Mouse (Mus musculus) right cerebral cortex, adult 18-20 months (tissue): ENCODE measurements around the gene Mtf1.

Experiments
- DNase-seq: peaks from one replicate; pipeline ENCODE4 v3.0.0; 2022; ENCODE audit warnings: mixed read lengths

Mtf1 gene

DNA sequence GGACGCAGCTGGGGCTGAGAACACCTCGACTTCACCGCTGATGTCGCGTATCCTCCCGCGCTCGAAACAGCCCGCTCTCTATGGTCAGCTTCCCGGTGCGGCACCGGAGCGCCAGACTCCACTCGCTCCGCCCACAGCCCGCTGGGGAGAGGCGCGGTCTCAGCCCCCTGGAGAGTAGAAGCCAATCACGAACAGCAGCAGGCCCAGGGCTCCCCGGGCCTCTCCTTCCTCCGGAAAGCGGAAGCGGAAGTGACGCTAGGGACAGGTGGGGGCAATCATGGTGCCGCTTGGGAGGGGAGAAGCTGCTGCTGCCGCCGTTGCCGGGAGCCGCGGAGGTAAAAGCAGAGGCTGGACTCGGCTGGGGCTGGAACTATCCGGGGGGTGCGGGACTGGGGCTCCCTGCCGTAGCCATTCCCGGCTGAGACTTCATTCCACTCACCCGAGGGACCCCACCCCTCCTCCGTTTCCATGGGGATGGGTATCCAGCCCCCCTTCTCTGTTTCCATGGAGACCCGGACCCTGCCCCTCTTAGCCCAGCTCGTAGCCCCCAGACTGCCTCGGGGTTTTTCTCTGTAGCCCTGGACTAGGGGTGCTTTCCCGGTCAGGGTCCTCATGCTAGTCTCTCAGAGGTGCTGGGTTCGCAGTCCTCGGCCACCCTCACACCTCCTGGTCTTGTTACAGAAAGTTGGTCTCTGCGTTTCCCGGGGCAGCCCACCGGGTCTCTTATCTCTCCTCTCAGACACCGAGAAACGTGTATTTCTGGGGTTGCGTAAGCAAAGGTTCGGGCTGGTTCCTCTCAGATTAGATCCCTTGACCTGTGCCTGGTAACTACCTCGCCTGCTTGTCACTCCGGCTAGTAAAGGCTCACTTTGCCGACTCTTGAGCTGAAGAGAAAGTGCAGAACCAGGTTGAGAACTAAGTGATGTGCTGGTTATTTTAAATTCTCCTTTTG lies 681 bp downstream of the Mtf1 start:
- DNase-seq, result peak; percentile 97

- no peak for DNase-seq
Measured at GRCm38 (mm10) chr4:124803406-124803805, 1.5 kb downstream of the Mtf1 start.

DNA sequence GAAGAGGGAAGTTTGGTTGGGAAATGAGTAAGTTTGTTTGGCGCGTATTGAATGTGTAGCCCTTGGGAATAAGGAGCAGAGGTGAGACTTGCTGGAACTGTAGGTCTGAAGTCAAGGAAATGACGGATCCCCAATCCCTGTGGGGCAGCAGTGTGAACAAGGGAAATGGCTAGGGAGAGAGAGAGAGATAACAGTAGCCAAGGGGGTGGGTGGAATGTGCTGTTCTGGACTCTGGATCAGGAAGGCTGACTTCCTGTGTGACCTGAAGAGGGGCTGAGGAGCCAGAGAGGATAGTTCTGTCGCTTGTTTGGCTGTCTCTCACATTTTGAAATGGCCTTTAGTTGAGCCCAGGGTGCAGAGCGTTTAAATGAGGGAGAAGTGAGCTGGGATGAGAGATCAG lies 6.6 kb downstream of the Mtf1 start:
- DNase-seq, result no peak

GRCm38 (mm10) chr4:124809136-124809883 lies 7.4 kb downstream of the Mtf1 start:
- DNase-seq, result no peak

DNA sequence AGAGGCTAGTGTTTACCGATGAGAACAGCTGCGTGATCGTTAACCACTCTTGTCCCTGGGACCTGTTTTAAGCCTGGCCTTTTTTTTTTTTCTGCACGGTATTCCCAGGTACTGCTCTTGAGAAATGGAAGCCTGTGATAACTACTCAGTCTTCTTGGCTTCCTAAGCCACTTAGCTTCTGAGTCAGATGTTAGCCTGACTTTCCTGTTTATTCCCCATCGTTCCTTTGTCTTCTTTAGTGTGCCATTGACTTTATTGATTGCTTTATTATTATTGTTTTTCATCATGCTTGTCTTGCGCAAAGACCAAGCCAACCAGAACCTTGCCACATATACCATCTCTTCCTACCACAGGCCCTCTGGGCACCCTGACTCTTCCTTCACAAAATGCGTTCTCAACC lies 8.2 kb downstream of the Mtf1 start:
- no peak for DNase-seq

DNA sequence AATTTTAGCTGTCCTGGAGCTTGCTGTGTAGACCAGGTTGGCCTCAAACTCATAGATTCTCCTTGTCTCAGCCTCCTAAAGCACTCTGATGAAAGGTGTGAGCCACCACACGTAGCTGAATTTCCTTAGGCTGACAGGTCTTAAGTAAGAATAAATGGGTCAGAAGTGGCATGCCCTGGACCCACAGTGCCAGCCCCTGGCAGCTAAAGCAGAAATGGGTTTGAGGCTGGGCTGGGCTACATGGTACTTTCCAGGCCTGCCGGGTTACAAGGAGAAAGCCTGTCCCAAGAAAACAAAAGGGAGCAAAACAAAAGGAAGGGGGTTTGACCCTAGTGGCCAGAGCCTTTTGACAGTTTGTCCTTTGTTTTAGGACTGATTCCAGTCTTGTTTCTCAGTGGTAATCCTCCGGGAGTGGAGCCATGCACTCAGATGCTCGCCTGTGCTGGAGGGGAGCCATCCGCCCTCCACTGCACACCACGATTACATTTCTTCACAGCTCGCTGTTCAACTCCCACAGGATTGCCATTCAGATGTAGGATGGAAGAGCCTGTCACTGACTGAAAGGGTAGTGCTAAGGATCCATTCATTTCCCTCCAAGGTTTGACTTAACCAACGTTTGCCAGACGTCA lies 9.6 kb downstream of the Mtf1 start:
- peak; percentile 75 for DNase-seq

GRCm38 (mm10) chr4:124815901-124816300 lies 14.0 kb downstream of the Mtf1 start:
- DNase-seq, result no peak

- DNase-seq, result no peak
Measured at GRCm38 (mm10) chr4:124817803-124818202, 15.9 kb downstream of the Mtf1 start.

GRCm38 (mm10) chr4:124818832-124819231 lies 16.9 kb downstream of the Mtf1 start:
- DNase-seq, result no peak

GRCm38 (mm10) chr4:124824967-124825366 lies 23.1 kb downstream of the Mtf1 start:
- no peak for DNase-seq

GRCm38 (mm10) chr4:124825371-124825965 lies 23.6 kb downstream of the Mtf1 start:
- no peak for DNase-seq

- no peak for DNase-seq
Measured at GRCm38 (mm10) chr4:124829671-124830070, 27.8 kb downstream of the Mtf1 start.

DNA sequence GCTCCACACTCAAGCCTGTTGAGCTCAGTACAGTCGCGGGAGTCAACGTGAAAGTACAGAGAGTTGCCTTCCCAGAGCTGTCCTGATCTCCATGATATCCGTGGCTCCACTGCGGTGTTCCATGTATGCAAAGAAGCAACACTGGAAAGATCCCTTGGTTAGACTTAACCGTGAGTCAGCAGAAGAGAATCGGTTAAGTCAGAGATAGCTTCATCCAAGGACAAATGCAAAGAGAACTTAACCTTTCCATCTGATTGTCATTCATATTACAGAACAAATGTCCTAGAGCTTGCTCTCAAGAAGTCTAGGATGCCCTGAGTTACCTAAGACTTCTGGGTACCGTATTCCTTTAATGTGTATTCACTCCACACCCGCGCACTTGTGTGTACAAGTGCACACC lies 30.9 kb downstream of the Mtf1 start:
- no peak for DNase-seq

DNA sequence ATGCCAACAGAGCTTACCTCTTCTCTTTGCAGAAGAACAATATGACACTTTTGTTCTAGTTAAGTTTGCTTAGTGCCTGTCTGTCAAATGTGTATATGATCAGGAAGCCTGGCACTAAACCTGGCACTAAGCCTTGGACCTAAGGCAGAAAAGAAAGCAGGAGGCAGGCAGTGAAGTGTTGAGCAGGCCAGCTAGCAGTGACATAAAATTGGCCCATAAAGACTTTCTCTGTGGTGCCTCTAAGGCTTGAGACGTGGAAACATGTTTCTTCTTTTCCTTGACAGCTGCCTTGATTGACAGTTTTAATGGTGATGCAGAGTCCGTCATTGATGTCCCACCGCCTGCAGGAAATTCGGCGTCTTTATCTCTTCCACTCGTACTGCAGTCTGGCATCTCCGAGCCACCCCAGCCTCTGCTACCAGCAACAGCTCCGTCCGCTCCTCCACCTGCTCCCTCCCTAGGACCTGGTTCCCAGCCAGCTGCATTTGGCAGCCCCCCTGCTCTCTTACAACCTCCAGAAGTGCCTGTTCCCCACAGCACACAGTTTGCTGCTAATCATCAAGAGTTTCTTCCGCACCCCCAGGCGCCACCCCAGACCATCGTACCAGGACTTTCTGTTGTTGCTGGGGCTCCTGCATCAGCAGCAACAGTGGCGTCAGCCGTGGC lies 36.3 kb downstream of the Mtf1 start:
- no peak for DNase-seq

DNA sequence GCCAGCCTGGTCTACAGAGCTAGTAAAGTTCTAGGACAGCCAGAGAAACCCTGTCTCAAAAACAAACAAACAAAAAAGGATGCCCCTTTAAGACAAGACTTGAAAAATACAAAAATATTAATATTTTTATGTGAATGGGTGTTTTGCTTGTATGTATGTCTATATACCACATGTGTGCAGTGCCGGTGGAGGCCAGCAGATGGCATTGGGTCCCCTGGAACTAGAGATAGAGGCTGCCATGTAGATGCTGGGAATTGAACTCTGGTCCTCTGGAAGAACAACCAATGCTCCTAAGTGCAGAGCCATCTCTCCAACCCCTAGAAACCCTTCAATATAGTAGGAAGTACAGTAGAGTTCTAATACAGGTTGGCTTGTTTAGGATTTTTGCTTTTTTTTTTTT lies 39.1 kb downstream of the Mtf1 start:
- no peak for DNase-seq

GRCm38 (mm10) chr4:124843493-124843892 lies 41.6 kb downstream of the Mtf1 start:
- no peak for DNase-seq

DNA sequence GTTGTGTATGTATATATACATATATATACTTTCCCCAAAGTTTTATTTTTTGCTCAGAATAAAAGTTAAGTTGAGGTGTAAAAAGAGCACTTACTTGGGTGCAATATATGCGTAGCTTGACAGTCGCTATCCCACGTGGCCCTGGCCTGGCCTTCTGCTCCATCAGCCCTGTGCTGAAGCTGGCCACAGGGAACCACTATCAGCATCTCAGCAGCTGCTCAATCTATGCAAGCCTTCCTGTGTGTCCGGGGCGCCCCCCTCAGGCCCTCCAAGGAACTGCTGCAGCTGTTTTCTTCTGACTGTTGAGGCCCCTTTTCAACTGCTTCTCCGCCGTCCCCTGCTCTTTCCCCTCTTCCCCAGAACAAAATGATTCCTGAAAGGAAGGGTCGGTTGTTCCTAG lies 45.7 kb downstream of the Mtf1 start:
- DNase-seq, result peak; percentile 79

GRCm38 (mm10) chr4:124849631-124850260 lies 47.8 kb downstream of the Mtf1 start:
- DNase-seq, result peak; percentile 86

DNA sequence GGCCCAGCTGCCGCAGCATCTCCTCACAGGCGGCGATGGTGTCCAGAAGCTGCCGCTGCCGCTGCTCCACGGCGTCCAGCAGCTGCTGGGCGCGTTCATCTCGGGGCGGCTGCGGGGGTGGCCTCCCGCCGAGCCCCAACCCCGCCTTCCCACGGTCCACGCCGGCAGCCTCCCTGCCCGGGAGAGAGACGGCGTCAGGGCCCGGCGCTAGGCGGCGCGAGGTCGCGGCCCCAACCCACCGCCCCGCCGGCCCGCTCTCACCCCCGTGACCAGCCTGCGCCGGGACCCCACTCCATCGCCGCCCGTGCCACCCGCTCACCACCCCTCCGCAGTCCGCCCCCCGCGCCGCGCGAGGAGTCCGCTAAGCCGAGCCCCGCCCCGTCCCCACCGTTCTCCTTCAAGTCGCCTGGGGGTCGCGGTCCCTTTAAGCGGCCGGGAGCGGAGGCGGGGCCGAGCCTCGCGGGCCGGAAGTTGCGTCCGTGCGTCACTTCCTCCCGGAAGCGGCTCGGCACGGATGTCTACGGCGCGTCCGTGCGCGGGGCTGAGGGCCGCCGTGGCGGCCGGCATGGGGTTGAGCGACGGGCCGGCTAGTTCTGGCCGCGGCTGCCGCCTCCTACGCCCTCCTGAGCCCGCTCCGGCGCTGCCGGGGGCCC lies 48.5 kb downstream of the Mtf1 start, which contains the start of gene Yrdc:
Yrdc (plus strand) TSS at position 419 of the 653 bp plus-strand sequence.
- peak; percentile 95 for DNase-seq

GRCm38 (mm10) chr4:124850933-124851658 lies 49.2 kb downstream of the Mtf1 start, which contains the start of gene 1110065P20Rik:
Gene 1110065P20Rik (minus strand): TSS chr4:124851196.
- DNase-seq, result peak; percentile 79
